Mouse (Mus musculus) heart, adult 2 months (tissue): Measurements from ENCODE around the gene Wdr26.

Source experiments
- CTCF ChIP-seq: fragments of 200-600 bp; IDR thresholded peaks from 2 replicates; pipeline ENCODE4 v1.8.1; 2022; ENCODE audit warnings: antibody characterized with exemption, mild to moderate bottlenecking, moderate library complexity
- EP300 ChIP-seq: fragments of 200-500 bp; IDR thresholded peaks from 2 replicates; pipeline ENCODE4 v1.6.1; 2011; ENCODE audit warnings: low read depth, low read length, control low read depth; ENCODE audit not compliant: insufficient read depth
- POLR2A ChIP-seq: fragments of 200-500 bp; IDR thresholded peaks from 2 replicates; pipeline ENCODE4 v1.6.1; 2011; ENCODE audit warnings: mild to moderate bottlenecking, low read depth, low read length, control low read depth; ENCODE audit not compliant: insufficient read depth

GRCm38 (mm10) chr1:181229046-181229445 lies 17.2 kb upstream of the Wdr26 start:
- TF ChIP-seq EP300 (no peak), CTCF (no peak), POLR2A (no peak)
